Mouse (Mus musculus) splenic B cell, adult 2 months (primary cell): ENCODE results near the gene Tbrg4.

Source experiments
- DNase-seq: peaks from one replicate; pipeline ENCODE4 v3.0.0-alpha.2; 2011; ENCODE audit warnings: low read depth, low spot score
- H3K27me3 ChIP-seq: 2 replicates; pipeline ENCODE4 v1.6.1; 2012; ENCODE audit warnings: mild to moderate bottlenecking, low read length, moderate library complexity, mixed read lengths; ENCODE audit not compliant: control insufficient read depth, poor library complexity, insufficient read depth, severe bottlenecking
- H3K36me3 ChIP-seq: 2 replicates; pipeline ENCODE4 v1.6.1; 2012; ENCODE audit warnings: mild to moderate bottlenecking, low read length, moderate library complexity, mixed read lengths; ENCODE audit not compliant: control insufficient read depth, poor library complexity, insufficient read depth, severe bottlenecking

Gene Tbrg4

DNA sequence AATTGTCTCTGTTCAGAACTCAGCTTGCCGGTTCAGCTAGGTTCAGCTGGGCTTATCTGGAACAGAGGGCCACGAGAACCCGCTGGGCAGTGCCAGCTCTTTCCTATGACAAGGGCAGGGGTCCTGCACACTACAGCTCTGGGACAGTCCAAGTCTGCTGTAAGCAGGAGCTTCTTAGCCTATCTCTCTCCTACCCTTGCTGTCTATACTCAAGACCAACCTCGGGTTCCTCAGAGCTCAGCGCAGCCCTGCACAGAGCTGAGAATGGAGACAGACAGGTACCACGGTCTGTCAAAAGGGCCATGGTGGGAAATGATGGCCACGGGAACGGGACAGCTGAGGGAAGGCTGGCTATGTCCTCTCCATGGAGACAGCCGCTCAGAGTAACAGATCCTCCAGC is 22.6 kb downstream of the Tbrg4 start:
- no peak for DNase-seq
- H3K27me3 ChIP-seq, result no peaks in the 10 kb centered on the region
- H3K36me3 ChIP-seq, result peaks cover 10% of the 10 kb centered on the region

DNA sequence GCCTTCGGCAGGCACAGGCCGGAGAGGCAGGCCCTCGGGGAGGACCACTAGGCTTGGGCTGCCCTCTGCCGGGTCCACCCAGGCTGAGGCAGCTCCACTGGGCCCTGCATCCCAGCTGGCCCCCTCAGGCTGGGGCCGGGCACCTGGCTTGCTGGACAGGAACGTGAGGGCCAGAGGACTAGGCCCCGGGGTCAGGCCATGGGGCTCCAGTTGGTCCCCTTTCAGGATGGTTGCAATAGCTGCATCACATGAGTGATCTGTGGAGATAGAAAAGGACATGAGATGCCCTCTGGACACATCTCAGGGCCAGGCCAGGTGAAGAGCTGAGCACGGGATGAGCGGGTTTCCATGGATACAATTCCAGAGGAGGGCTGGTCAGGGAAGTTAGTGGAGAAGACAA is 23.2 kb downstream of the Tbrg4 start:
- Histone ChIP-seq H3K27me3 (no peaks in the 10 kb centered on the region), H3K36me3 (peaks cover 12% of the 10 kb centered on the region)
- no peak for DNase-seq

DNA sequence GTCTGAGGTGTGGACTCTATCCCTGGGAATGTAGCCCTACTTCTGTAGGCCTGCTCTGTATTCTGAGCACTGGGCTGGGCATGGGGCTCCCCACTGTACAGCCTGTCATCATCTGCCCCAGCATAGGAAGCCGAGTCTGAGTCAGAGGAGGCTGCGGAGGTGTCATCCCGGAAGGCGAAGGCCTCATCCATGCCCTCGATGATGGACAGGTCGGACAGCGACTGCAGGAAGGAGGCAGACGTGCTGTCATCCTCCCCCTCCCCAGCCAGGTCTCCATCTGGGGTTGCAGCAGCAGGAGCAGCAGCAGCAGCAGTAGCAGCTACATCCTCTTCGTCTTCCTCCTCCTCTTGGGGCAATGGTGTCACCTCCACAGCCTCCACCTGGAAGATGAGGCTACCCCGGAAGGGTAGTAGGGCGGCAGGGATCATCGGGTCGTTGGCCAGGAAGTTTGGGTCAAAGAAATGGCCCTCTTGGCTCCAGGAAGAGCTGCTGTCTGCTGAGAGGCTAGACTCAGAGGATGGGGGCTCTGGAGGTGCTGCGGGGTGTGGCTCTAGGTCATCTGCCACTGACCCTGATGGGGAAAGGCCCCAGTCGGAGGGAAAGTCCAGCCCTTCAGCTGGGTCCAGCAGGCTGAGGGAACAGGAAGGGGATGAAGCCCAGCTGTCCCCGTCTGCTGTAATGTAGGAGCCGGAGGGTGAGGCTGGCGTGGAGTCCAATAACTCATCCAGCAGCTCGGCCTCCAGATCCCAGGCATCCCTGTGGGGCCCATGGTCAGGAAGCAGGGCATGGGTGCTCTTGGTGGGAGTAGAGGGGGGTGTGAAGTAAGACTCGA is 24.0 kb downstream of the Tbrg4 start:
- H3K36me3 ChIP-seq, result peaks cover 19% of the 10 kb centered on the region
- H3K27me3 ChIP-seq, result no peaks in the 10 kb centered on the region
- no peak for DNase-seq

DNA sequence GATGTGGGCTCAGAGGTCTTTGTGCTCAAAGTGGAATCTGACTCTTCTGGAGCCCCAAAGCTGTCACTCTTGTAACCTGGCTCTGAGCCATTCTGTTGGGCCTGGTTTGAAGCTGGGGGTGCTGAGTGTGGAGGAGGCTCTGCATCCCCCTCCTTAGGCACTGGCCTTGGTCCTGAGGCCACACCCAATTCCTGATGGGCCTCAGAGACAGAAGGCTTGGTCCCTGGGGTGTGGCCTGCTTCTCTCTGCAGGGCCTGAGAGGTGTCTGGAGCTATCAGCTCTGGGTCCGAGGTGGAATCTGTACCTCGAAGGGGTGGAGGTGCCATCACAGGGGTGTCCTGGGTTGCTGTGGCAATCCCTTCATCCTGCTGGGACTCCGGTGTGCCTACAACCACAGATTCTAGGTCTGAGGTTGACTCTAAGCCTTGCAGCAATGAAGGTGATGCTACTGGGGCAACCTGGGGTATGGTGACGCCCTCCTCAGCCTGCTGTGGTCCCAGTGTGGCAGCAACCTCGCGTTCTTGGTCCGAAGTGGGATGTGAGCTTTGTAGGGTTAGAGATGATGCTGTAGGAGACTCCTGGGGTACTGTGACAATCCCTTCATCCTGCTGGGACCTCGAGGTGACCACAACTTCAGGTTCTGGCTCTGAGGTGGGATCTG is 25.5 kb downstream of the Tbrg4 start:
- no peak for DNase-seq
- no peaks in the 10 kb centered on the region for H3K27me3 ChIP-seq
- peaks cover 30% of the 10 kb centered on the region for H3K36me3 ChIP-seq

DNA sequence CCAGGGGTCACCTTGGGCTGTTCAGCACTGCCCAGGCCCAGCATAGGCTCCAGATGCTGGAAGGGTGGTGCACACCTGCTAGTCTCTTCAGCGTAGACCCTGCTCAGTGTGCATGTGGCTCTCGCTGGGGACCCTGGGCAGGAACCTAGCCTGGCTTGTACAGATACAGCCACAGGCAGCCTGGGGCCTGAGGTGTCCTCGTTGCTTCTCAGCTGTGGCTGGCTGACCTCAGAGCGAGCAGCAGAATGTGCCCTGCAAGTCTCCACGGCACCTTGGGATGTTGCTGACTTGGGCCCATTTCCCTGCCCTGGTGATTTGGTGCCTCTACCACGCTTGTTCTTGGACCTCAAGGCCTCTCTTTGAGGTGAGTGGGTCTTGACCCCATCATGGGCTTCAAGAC is 26.0 kb downstream of the Tbrg4 start:
- DNase-seq, result no peak
- Histone ChIP-seq H3K27me3 (no peaks in the 10 kb centered on the region), H3K36me3 (peaks cover 31% of the 10 kb centered on the region)

DNA sequence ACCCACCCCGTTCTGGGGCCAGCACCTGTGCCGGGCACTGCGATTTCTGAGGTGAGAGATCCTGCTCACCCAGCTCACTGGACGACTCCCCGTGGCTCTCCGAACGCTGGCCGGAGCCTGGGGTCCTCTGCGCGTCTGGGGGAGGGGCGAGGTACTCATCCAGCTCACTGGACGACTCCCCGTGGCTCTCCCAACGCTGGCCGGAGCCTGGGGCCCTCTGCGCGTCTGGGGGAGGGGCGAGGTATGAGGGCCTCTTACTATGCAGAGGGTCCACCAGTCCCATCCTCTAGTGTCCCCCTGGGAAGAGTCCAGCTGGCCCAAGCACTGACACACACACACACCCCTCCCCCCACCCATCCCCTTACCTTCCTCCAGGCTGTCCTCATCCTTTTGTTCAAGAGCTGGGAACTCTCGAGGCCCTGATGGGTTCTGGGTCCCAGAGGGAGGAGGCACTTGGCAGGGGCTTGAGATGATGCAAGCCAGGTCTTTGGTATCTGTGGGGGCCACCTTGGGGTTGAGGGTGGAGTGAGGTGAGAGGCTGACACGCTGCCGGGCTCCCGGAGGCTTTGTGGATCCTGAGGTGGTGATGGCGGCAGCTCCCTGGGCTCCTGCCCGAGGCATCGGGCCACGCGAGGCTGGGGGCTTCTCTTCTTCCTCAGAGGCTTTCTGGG is 26.7 kb downstream of the Tbrg4 start:
- no peaks in the 10 kb centered on the region for H3K27me3 ChIP-seq
- DNase-seq, result no peak
- H3K36me3 ChIP-seq, result peaks cover 36% of the 10 kb centered on the region

DNA sequence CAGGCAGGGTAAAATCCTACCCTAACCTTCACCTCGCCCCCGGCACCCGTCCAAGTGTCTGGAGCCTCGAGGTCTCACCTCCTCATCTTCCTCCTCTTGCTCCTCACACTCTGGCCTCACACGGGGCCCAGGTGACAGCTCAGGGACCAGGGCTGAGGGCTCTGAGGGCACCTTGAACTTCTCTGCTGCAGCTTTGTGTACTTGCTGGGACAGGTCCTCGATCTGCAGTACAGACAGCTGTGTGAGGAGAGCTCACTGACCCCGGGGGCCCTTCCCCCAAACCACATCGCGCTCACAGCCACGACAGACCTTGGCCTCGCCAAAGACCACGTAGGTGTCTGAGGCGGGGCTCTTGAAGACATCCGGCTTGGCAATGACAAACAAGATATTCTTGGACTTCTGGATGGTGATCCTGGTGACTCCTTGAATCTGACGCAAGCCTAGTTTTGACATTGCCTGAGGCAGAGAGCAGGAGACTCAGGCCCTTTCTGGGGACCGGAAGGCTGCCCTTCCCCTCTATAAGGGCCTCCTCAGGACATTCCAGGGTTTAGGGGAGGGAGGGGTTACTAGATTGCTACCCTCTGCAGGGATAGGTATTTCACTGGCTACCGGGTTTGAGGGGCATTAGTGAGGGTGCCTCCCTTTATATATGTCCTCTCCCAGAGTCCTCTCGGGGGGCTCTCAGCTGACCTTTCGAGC is 27.5 kb downstream of the Tbrg4 start:
- Histone ChIP-seq H3K27me3 (no peaks in the 10 kb centered on the region), H3K36me3 (peaks cover 43% of the 10 kb centered on the region)
- no peak for DNase-seq

DNA sequence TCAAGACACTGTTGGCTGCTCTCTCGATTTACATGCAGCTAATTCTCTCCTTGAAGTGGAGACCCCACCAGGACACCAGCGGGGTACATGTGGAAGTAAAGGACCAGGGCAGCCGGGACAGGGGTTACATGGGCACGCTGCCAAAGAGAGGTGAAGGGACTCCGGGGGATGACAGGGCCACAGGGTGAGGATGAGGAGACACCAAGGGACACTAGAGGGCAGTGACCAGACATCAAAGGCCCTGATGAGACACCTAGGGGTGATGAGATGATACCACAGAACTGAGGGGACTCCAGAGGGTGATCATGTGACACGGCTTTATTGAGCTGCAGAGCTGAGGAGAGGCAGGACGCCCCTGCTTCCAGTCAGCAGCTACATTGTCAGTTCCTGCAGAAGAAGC is 28.3 kb downstream of the Tbrg4 start:
- H3K36me3 ChIP-seq, result peaks cover 46% of the 10 kb centered on the region
- peak; percentile 46 for DNase-seq
- H3K27me3 ChIP-seq, result no peaks in the 10 kb centered on the region

DNA sequence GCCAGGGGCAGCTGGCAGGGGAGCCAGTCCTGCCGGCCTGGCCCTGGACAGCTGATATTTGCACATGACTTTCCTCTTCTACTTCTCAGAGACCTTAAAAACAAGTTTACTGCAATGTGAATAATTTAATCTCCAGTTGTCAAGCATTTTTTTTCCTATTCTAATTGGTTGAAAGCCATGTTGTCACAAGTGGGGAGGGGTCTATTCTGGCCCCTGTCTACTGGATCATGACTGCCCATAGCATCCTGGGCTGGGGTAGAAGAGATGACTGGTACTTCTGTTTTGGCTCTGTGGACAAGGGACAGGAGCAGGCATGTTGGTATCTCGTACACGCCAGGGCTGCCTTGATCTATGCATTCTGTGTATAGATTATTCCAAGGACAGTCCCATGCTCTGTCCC is 29.3 kb downstream of the Tbrg4 start:
- Histone ChIP-seq H3K27me3 (no peaks in the 10 kb centered on the region), H3K36me3 (peaks cover 54% of the 10 kb centered on the region)
- DNase-seq, result no peak

DNA sequence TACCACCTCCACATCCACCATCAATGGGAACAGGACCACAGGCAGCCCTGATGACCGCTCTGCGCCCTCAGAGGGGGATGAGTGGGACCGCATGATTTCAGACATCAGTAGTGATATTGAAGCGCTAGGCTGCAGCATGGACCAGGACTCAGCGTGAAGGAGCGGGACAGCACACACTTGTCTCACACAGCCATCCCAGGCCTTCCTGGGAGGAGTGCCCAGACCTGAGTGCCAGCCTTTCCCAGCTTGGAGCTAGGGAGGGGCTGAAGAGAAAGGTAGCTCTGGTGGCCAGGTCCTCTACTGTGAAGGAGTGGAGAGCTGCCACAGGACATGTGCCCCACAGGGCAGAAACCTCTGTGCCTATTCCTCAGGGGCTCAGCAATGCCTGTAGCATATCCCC is 29.7 kb downstream of the Tbrg4 start:
- Histone ChIP-seq H3K36me3 (peaks cover 58% of the 10 kb centered on the region), H3K27me3 (no peaks in the 10 kb centered on the region)
- no peak for DNase-seq

DNA sequence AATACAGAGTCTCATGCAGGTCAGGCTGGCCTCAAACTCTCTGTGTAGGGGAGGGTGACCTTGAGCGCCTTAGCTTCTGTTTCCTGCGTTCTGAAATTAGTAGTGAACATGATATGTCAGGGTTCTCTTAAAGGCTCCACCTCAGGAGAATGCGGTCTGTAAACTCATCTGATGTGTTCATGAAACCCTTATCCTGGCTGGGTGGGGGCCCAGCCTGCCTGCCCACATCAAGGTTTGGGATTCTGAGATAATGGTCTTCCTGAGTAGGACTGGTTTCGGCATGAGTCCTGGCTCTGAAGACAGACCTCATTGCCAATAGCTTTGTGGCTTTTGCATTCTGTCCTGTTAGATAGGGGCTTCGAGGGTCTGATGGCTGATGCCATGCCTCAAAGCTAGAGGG is 30.5 kb downstream of the Tbrg4 start:
- Histone ChIP-seq H3K27me3 (no peaks in the 10 kb centered on the region), H3K36me3 (peaks cover 64% of the 10 kb centered on the region)
- DNase-seq, result no peak

DNA sequence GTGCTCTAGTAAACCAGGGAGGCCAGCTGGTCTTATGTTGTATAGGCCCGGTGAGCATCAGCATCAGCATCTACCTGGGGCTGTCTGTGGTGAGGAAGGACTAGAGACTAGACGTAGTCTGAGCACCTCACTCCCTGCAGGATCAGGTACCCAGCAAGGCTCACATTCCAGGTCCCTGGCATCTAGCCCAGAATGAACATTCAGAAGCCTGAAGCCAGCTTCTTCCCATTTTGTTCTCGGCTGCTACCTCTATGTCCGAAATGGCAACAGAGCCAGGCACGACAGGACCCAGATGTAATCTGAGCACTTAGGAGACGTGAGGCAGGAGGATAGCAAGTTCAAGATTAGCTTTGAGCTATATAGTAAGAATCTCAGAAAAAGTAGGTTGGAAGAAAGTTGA is 31.0 kb downstream of the Tbrg4 start:
- DNase-seq, result no peak
- peaks cover 64% of the 10 kb centered on the region for H3K36me3 ChIP-seq
- no peaks in the 10 kb centered on the region for H3K27me3 ChIP-seq

DNA sequence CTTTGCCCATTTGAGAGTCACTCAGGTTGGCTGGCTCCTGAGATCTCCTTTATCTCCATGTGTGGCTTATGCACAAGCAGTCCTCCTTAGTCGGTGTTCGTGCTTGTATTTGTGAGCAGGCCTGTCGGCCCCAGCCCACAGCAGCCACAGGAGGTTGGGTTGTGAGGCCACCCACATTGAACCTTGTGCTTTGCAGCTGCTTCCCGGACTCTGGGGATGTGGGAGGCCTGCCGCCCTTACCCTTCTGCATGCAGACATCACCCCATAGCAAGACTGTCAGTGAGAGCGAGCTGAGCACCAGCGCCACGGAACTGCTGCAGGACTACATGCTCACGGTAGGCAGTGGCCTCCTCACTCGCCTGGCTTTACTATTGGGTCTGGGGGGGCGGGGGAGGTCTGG is 32.5 kb downstream of the Tbrg4 start:
- Histone ChIP-seq H3K36me3 (peaks cover 58% of the 10 kb centered on the region), H3K27me3 (no peaks in the 10 kb centered on the region)
- no peak for DNase-seq

DNA sequence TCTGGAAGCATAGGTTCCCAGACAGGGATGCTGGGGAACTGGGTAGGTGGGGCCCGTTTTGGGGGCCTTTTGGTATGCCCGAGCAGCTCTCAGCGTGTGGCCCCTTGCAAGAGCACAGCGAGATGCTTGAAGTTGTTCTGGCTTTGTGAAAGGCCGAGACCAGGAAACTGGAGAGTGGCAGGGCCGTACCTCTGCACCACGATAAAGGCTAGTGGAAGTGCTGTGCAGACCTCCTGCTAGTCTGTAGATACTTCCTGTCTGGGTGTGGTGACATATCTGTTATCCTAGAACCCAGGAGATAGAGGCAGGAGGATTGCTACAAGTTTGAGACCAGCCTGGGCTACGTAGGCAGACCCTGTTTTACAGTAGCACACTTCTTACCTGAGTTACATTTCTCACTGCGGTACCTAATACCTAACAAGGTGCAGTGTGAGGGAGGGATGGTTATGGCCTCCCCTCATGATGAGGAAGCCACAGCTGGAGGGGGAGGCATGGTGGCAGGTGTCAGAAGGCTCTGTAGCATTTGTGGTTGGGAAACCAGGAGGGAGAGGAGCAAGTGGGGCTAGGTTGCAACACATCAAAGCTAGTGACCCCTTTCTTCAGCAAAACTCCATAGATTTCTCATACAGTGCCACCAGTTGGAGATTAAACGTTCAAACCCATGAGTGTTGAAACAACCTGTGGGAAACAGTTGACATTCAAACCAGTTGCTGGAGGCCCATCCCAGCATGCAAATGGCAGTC is 34.8 kb downstream of the Tbrg4 start:
- Histone ChIP-seq H3K36me3 (peaks cover 43% of the 10 kb centered on the region), H3K27me3 (no peaks in the 10 kb centered on the region)
- DNase-seq, result no peak
